Mouse (Mus musculus) heart, embryonic 12.5 days (tissue): ENCODE results near the gene Dennd1b. TPM values are rescaled to one million over a fixed set of nuclear protein-coding genes. Genes with fewer than 3 reads are reported as not detected.

Experiments used
- ATAC-seq: fragments of 200-750 bp; cut with Nextera tagmentation; 2 replicates; pipeline ENCODE4 v1.8.0; 2017; ENCODE audit warnings: moderate TSS enrichment, moderate library complexity; ENCODE audit not compliant: insufficient number of reproducible peaks, low FRiP score
- H3K27ac ChIP-seq: fragments of 300-500 bp; sonication (generic); 2 replicates; pipeline ENCODE4 v1.5.1; 2016; ENCODE audit warnings: mild to moderate bottlenecking, moderate library complexity; ENCODE audit not compliant: poor library complexity, severe bottlenecking
- H3K27me3 ChIP-seq: fragments of 300-500 bp; sonication (generic); replicated peaks from 2 replicates; pipeline ENCODE4 v1.6.1; 2016; ENCODE audit warnings: mild to moderate bottlenecking, moderate library complexity
- H3K36me3 ChIP-seq: fragments of 300-500 bp; sonication (generic); 2 replicates; pipeline ENCODE4 v1.6.1; 2016; ENCODE audit warnings: mild to moderate bottlenecking, moderate library complexity
- H3K4me1 ChIP-seq: fragments of 300-500 bp; sonication (generic); replicated peaks from 2 replicates; pipeline ENCODE4 v1.6.1; 2016; ENCODE audit warnings: mild to moderate bottlenecking
- H3K4me2 ChIP-seq: fragments of 300-500 bp; sonication (generic); 2 replicates; pipeline ENCODE4 v1.6.1; 2016; ENCODE audit warnings: mild to moderate bottlenecking, moderate library complexity
- H3K4me3 ChIP-seq: fragments of 300-500 bp; sonication (generic); 2 replicates; pipeline ENCODE4 v1.5.1; 2016; ENCODE audit warnings: mild to moderate bottlenecking
- H3K9ac ChIP-seq: fragments of 300-500 bp; sonication (generic); 2 replicates; pipeline ENCODE4 v1.6.1; 2016; ENCODE audit warnings: mild to moderate bottlenecking, moderate library complexity
- H3K9me3 ChIP-seq: fragments of 300-500 bp; sonication (generic); replicated peaks from 2 replicates; pipeline ENCODE4 v1.6.1; 2016; ENCODE audit warnings: mild to moderate bottlenecking, moderate library complexity
- WGBS: fragments of 180-500 bp; shearing (Covaris S2); methylation state at CpG from one replicate; pipeline ENCODE4 v1.1.7; 2016; 5-methylcytosine and 5-hydroxymethylcytosine counted together
- polyA plus RNA-seq: library from polyadenylated mRNA; unstranded; fragments of >200 nt; fragmentation: Nextera tagmentation; extraction: Ambion mirVana; gene quantifications from 2 replicates; pipeline ENCODE4 v1.2.1, GENCODE M21; 2016

Dennd1b gene
- polyA plus RNA-seq, 1 experiment from 2014 or later, result 13.9 TPM

GRCm38 (mm10) chr1:138983465-138983864 is 20.2 kb downstream of the Dennd1b start:
- WGBS, result 48% methylated on average over 6 of the region's 6 CpGs
- Histone ChIP-seq H3K4me2 (no peak overlapping the region), H3K4me1 (peaks cover 28% of the 10 kb centered on the region), H3K36me3 (no peaks in the 10 kb centered on the region), H3K27me3 (no peaks in the 10 kb centered on the region), H3K9me3 (no peaks in the 10 kb centered on the region), H3K27ac (no peak overlapping the region), H3K9ac (no peak overlapping the region), H3K4me3 (no peak overlapping the region)
- ATAC-seq, result no peak; the same call in 1 of the 2 replicates

GRCm38 (mm10) chr1:138984161-138984560 is 20.9 kb downstream of the Dennd1b start:
- Histone ChIP-seq H3K27ac (no peak overlapping the region), H3K27me3 (no peaks in the 10 kb centered on the region), H3K4me1 (peaks cover 25% of the 10 kb centered on the region), H3K36me3 (no peaks in the 10 kb centered on the region), H3K4me2 (no peak overlapping the region), H3K4me3 (no peak overlapping the region), H3K9ac (no peak overlapping the region), H3K9me3 (no peaks in the 10 kb centered on the region)
- WGBS, result 82% methylated on average over 4 of the region's 4 CpGs
- no peak for ATAC-seq

GRCm38 (mm10) chr1:138992384-138993138 is 29.3 kb downstream of the Dennd1b start:
- H3K27ac ChIP-seq, result no peak overlapping the region
- H3K9me3 ChIP-seq, result no peaks in the 10 kb centered on the region
- H3K4me2 ChIP-seq, result no peak overlapping the region
- H3K4me3 ChIP-seq, result no peak overlapping the region
- no peaks in the 10 kb centered on the region; the same call in 1 of the 2 replicates for H3K36me3 ChIP-seq
- 0 out of 2 replicates have a peak, but pooled peaks cover 1% of the 10 kb centered on the region for H3K4me1 ChIP-seq
- 71% methylated on average over 5 of the region's 5 CpGs for WGBS
- H3K9ac ChIP-seq, result no peak overlapping the region
- no peaks in the 10 kb centered on the region for H3K27me3 ChIP-seq
- no peak for ATAC-seq

GRCm38 (mm10) chr1:138995621-138996380 is 32.6 kb downstream of the Dennd1b start:
- H3K36me3 ChIP-seq, result no peaks in the 10 kb centered on the region; the same call in 1 of the 2 replicates
- no peak overlapping the region for H3K4me2 ChIP-seq
- H3K9me3 ChIP-seq, result no peaks in the 10 kb centered on the region
- H3K4me3 ChIP-seq, result no peak overlapping the region
- ATAC-seq, result no peak
- H3K27me3 ChIP-seq, result no peaks in the 10 kb centered on the region
- no peak overlapping the region for H3K9ac ChIP-seq
- no peak overlapping the region for H3K27ac ChIP-seq
- WGBS, result 87% methylated on average over 6 of the region's 6 CpGs
- H3K4me1 ChIP-seq, result no peaks in the 10 kb centered on the region

- Histone ChIP-seq H3K36me3 (no peaks in the 10 kb centered on the region; the same call in 1 of the 2 replicates), H3K27me3 (no peaks in the 10 kb centered on the region), H3K4me1 (no peaks in the 10 kb centered on the region), H3K27ac (no peak overlapping the region), H3K4me3 (no peak overlapping the region), H3K4me2 (no peak overlapping the region), H3K9me3 (no peaks in the 10 kb centered on the region), H3K9ac (no peak overlapping the region)
- no peak for ATAC-seq
- WGBS, result 88% methylated on average over 2 of the region's 2 CpGs
Observed at GRCm38 (mm10) chr1:138996663-138997062, 33.4 kb downstream of the Dennd1b start.

- Histone ChIP-seq H3K27ac (no peak overlapping the region), H3K4me2 (no peak overlapping the region), H3K4me1 (peaks cover 3% of the 10 kb centered on the region; the same call in 1 of the 2 replicates), H3K9me3 (no peaks in the 10 kb centered on the region), H3K9ac (no peak overlapping the region), H3K36me3 (no peaks in the 10 kb centered on the region), H3K27me3 (no peaks in the 10 kb centered on the region), H3K4me3 (no peak overlapping the region)
- WGBS, result 69% methylated on average over 9 of the region's 9 CpGs
- no peak for ATAC-seq
Observed at GRCm38 (mm10) chr1:139000675-139001379, 37.6 kb downstream of the Dennd1b start.

GRCm38 (mm10) chr1:139003503-139003902 is 40.3 kb downstream of the Dennd1b start:
- peaks cover 10% of the 10 kb centered on the region for H3K4me1 ChIP-seq
- H3K4me2 ChIP-seq, result no peak overlapping the region
- no peak overlapping the region for H3K27ac ChIP-seq
- WGBS, result 82% methylated on average over 2 of the region's 2 CpGs
- H3K9ac ChIP-seq, result no peak overlapping the region
- H3K9me3 ChIP-seq, result no peaks in the 10 kb centered on the region
- ATAC-seq, result no peak
- no peaks in the 10 kb centered on the region for H3K27me3 ChIP-seq
- no peaks in the 10 kb centered on the region for H3K36me3 ChIP-seq
- no peak overlapping the region for H3K4me3 ChIP-seq

GRCm38 (mm10) chr1:139006000-139006399 is 42.8 kb downstream of the Dennd1b start:
- no peak overlapping the region for H3K4me2 ChIP-seq
- no peaks in the 10 kb centered on the region for H3K36me3 ChIP-seq
- peaks cover 10% of the 10 kb centered on the region for H3K4me1 ChIP-seq
- no peaks in the 10 kb centered on the region for H3K27me3 ChIP-seq
- 59% methylated on average over 1 of the region's 1 CpGs for whole genome bisulfite sequencing
- no peak overlapping the region for H3K9ac ChIP-seq
- no peak overlapping the region for H3K4me3 ChIP-seq
- H3K27ac ChIP-seq, result no peak overlapping the region
- H3K9me3 ChIP-seq, result no peaks in the 10 kb centered on the region
- no peak for ATAC-seq

- ATAC-seq, result no peak
- Histone ChIP-seq H3K36me3 (no peaks in the 10 kb centered on the region), H3K9ac (no peak overlapping the region), H3K4me3 (no peak overlapping the region), H3K27ac (no peak overlapping the region), H3K4me2 (no peak overlapping the region), H3K4me1 (peaks cover 10% of the 10 kb centered on the region), H3K9me3 (no peaks in the 10 kb centered on the region), H3K27me3 (no peaks in the 10 kb centered on the region)
- 87% methylated on average over 3 of the region's 3 CpGs for WGBS
Observed at GRCm38 (mm10) chr1:139007475-139007874, 44.2 kb downstream of the Dennd1b start.

GRCm38 (mm10) chr1:139015118-139015788 is 52.0 kb downstream of the Dennd1b start:
- H3K9me3 ChIP-seq, result no peaks in the 10 kb centered on the region
- no peak overlapping the region for H3K4me3 ChIP-seq
- H3K27me3 ChIP-seq, result no peaks in the 10 kb centered on the region
- WGBS, result 74% methylated on average over 5 of the region's 5 CpGs
- H3K9ac ChIP-seq, result no peak overlapping the region
- ATAC-seq, result no peak
- H3K27ac ChIP-seq, result no peak overlapping the region
- no peaks in the 10 kb centered on the region for H3K36me3 ChIP-seq
- H3K4me2 ChIP-seq, result no peak overlapping the region
- no peaks in the 10 kb centered on the region for H3K4me1 ChIP-seq
